Mouse (Mus musculus) heart, postnatal 0 days (tissue): ENCODE data around the gene Rabgap1l. TPM values are rescaled to one million over a fixed set of nuclear protein-coding genes. Genes with fewer than 3 reads are reported as not detected.

Experiments used
- ATAC-seq: fragments of 200-750 bp; cut with Nextera tagmentation; 2 replicates; pipeline ENCODE4 v1.8.0; 2017; ENCODE audit warnings: low read depth, moderate number of reproducible peaks, moderate library complexity; ENCODE audit not compliant: insufficient read depth
- DNase-seq: peaks from one replicate; pipeline ENCODE4 v3.0.0-alpha.2; 2016; ENCODE audit warnings: low spot score
- H3K27ac ChIP-seq: fragments of 300-500 bp; sonication (generic); 2 replicates; pipeline ENCODE4 v1.5.1; 2014; ENCODE audit warnings: low read depth, mild to moderate bottlenecking
- H3K27me3 ChIP-seq: fragments of 300-500 bp; sonication (generic); 2 replicates; pipeline ENCODE4 v1.6.1; 2014; ENCODE audit warnings: low read length, mixed read lengths; ENCODE audit not compliant: control insufficient read depth, insufficient read depth
- H3K36me3 ChIP-seq: fragments of 300-500 bp; sonication (generic); replicated peaks from 2 replicates; pipeline ENCODE4 v1.6.1; 2014; ENCODE audit warnings: low read length, mixed read lengths; ENCODE audit not compliant: control insufficient read depth, insufficient read depth
- H3K4me1 ChIP-seq: fragments of 300-500 bp; sonication (generic); 2 replicates; pipeline ENCODE4 v1.6.1; 2014; ENCODE audit warnings: antibody characterized with exemption; ENCODE audit not compliant: control insufficient read depth, insufficient read depth
- H3K4me2 ChIP-seq: fragments of 300-500 bp; sonication (generic); 2 replicates; pipeline ENCODE4 v1.6.1; 2014; ENCODE audit warnings: low read depth, mild to moderate bottlenecking, low read length, moderate library complexity
- H3K4me3 ChIP-seq: fragments of 300-500 bp; sonication (generic); 2 replicates; pipeline ENCODE4 v1.5.1; 2014; ENCODE audit warnings: low read depth, low read length
- H3K9ac ChIP-seq: fragments of 300-500 bp; sonication (generic); replicated peaks from 2 replicates; pipeline ENCODE4 v1.6.1; 2014; ENCODE audit warnings: low read depth, low read length, mixed read lengths
- H3K9me3 ChIP-seq: fragments of 300-500 bp; sonication (generic); replicated peaks from 2 replicates; pipeline ENCODE4 v1.6.1; 2016; ENCODE audit warnings: low read length; ENCODE audit not compliant: control insufficient read depth
- CTCF ChIP-seq: IDR thresholded peaks from 2 replicates; pipeline ENCODE4 v1.5.1; 2016; ENCODE audit warnings: antibody characterized with exemption, control low read depth, low read depth
- EP300 ChIP-seq: IDR thresholded peaks from 2 replicates; pipeline ENCODE4 v1.6.1; 2016; ENCODE audit warnings: antibody characterized with exemption, low read depth
- WGBS: fragments of 180-500 bp; shearing (Covaris S2); extraction: QIAGEN DNeasy Blood & Tissue Kit; methylation state at CpG from one replicate; pipeline ENCODE4 v1.1.7; 2014; 5-methylcytosine and 5-hydroxymethylcytosine counted together
- polyA plus RNA-seq: library from polyadenylated mRNA; unstranded; fragments of >200 nt; fragmentation: Nextera tagmentation; extraction: Ambion mirVana; gene quantifications from 2 replicates; pipeline ENCODE4 v1.2.1, GENCODE M21; 2015
- total RNA-seq: library from RNA; depleted of rRNA; stranded (reverse); fragments of >200 nt; gene quantifications from 2 replicates; pipeline ENCODE4 v1.2.3, GENCODE M21; 2014; ENCODE audit warnings: low replicate concordance

Rabgap1l gene
- total and polyA plus RNA-seq, 2 experiments from 2014 or later, result 71.4 to 123 TPM

DNA sequence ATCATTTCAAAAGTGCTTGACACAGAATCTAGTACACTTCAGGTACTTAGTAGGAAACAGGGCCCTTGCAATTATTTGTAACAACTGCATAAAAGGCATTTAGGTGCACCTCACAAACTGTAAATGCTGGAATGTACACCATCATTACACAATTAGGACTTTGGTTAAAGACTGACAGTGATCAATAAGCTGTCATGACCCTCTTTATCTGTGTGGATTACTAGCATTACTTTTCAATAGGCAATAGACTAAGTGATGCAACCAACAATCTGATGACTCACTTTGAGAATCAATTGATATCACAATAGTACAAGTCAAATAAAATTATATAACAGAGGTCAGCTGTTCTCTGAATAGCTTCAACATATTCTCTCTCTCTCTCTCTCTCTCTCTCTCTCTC lies 418.5 kb downstream of the Rabgap1l start:
- Histone ChIP-seq H3K9ac (no peak overlapping the region), H3K27me3 (no peaks in the 10 kb centered on the region), H3K27ac (no peak overlapping the region), H3K4me2 (no peak overlapping the region), H3K4me1 (0 out of 2 replicates have a peak, but pooled peaks cover 10% of the 10 kb centered on the region), H3K4me3 (no peak overlapping the region), H3K9me3 (no peaks in the 10 kb centered on the region), H3K36me3 (no peaks in the 10 kb centered on the region)
- ATAC-seq, result no peak
- DNase-seq, result no peak
- TF ChIP-seq EP300, result no peak
- no peak for TF ChIP-seq CTCF

DNA sequence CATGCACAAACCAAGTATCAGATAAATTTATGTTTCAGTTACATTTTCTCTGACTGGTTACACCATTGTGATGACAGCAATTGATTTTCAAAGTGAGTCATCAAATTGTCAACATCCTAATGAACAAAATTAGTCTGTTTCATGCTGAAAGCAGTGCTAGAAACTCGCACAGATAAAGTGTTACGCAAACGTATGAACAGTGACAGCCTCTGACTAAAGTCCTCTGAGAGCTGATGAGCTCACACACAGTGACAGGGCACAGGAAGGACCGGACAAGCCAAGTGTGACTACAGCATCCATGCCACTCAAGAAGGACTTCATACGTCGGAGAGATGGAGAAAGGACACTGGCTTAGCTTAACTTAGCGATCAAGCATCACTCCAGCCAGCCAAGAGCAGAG lies 419.7 kb downstream of the Rabgap1l start:
- no peak for TF ChIP-seq CTCF
- TF ChIP-seq EP300, result no peak
- no peak overlapping the region for H3K4me2 ChIP-seq
- 0 out of 2 replicates have a peak, but pooled peaks cover 10% of the 10 kb centered on the region for H3K4me1 ChIP-seq
- H3K27ac ChIP-seq, result no peak overlapping the region
- DNase-seq, result no peak
- 75% methylated on average over 7 of the region's 7 CpGs for WGBS
- H3K36me3 ChIP-seq, result no peaks in the 10 kb centered on the region
- H3K9ac ChIP-seq, result no peak overlapping the region
- ATAC-seq, result no peak
- no peak overlapping the region for H3K4me3 ChIP-seq
- no peaks in the 10 kb centered on the region for H3K27me3 ChIP-seq
- no peaks in the 10 kb centered on the region for H3K9me3 ChIP-seq

DNA sequence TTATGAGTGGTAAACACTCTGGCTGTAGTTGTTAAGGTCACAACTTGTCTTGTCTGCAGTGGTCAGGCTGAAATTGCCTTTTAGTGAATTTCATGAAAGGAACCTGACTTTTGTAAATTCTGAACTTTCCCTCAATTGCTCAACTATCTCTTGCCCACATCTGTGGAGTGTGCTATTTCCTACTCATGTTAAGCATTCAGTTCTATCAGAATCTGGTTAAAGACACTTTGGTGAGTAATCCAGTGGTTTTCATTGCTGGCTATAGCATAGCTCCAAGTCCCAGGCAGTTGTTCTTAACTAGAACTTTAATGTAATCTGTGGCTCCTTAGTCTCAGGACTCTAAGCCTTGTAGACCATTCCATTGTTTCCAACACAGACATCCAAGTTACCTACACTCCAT lies 421.3 kb downstream of the Rabgap1l start:
- Histone ChIP-seq H3K9me3 (no peaks in the 10 kb centered on the region), H3K4me2 (no peak overlapping the region), H3K9ac (no peak overlapping the region), H3K4me1 (peaks cover 12% of the 10 kb centered on the region; the same call in 1 of the 2 replicates), H3K4me3 (no peak overlapping the region), H3K27me3 (no peaks in the 10 kb centered on the region), H3K27ac (no peak overlapping the region), H3K36me3 (no peaks in the 10 kb centered on the region)
- DNase-seq, result no peak
- no peak for TF ChIP-seq CTCF
- no peak for TF ChIP-seq EP300
- ATAC-seq, result no peak

DNA sequence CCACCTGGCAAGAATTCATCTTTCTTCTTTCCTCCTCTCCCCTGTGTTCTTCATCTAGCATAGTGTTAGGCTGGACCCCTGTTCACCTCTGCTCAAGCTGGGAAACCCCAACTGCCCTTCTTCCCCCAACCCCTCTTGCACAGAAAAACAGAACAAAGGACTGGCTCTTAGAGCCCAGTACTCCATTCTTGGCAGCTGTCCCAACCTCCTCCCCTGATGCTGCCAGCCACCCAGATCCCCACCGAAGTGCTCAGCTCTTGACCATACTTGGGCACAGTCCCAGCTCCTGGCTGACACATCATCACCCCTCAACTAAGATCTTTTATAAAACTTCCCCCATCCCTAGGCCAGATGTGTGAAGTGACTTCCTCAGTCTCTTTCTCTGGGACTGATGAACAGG lies 422.5 kb downstream of the Rabgap1l start:
- WGBS, result 7% methylated on average over 1 of the region's 1 CpGs
- Histone ChIP-seq H3K36me3 (no peaks in the 10 kb centered on the region), H3K4me1 (peaks cover 16% of the 10 kb centered on the region), H3K4me2 (no peak overlapping the region), H3K4me3 (no peak overlapping the region), H3K27ac (peak overlapping the region; percentile 71), H3K27me3 (no peaks in the 10 kb centered on the region), H3K9ac (no peak overlapping the region), H3K9me3 (no peaks in the 10 kb centered on the region)
- peak; percentile 88 for ATAC-seq
- TF ChIP-seq EP300 (no peak), CTCF (no peak)
- DNase-seq, result peak; percentile 30

DNA sequence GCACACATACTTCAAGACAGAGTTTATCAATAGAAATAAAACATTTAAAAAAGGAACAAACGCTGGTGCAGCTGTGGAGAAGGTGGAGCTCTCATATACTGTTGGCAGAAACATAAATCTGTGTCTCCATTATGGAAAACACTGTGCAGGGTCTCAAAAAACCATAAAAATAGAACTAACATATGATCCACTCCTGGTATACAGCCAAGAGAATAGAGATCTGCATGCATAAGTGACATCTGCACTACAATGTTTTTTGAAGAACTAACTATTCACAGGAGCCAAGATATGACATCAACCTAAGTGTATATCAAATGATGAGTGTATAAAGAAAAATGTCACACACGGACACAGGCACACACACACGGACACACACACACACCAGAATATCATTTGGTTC lies 426.4 kb downstream of the Rabgap1l start:
- H3K4me2 ChIP-seq, result no peak overlapping the region
- DNase-seq (no peak), ATAC-seq (peak; percentile 6; the same call in 1 of the 2 replicates)
- H3K9ac ChIP-seq, result no peak overlapping the region
- TF ChIP-seq EP300 (no peak), CTCF (no peak)
- no peaks in the 10 kb centered on the region for H3K36me3 ChIP-seq
- H3K4me3 ChIP-seq, result no peak overlapping the region
- WGBS, result 25% methylated on average over 3 of the region's 3 CpGs
- peak overlapping the region; percentile 55 for H3K27ac ChIP-seq
- no peaks in the 10 kb centered on the region for H3K9me3 ChIP-seq
- H3K4me1 ChIP-seq, result peaks cover 16% of the 10 kb centered on the region
- H3K27me3 ChIP-seq, result no peaks in the 10 kb centered on the region

DNA sequence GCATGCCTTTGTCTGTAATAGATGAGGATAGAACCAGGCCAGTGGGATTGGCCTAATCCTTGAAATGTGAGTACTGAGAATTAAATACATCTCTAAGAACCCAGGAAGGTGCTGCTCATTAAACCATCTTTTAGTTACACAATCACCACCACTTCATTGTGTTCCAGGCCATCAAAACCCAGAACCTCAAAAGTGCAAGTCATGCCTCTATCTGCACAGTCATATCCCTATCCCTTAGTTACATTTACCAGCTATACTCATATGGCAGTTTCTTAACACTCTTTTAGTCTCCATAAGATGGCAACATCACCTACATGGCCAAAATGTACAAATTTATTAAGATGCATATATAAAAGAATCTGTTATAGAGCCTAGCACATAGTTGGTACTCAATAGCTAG lies 435.7 kb downstream of the Rabgap1l start:
- no peaks in the 10 kb centered on the region for H3K4me1 ChIP-seq
- H3K27me3 ChIP-seq, result no peaks in the 10 kb centered on the region
- DNase-seq (no peak), ATAC-seq (no peak)
- no peaks in the 10 kb centered on the region for H3K36me3 ChIP-seq
- no peak overlapping the region for H3K4me3 ChIP-seq
- H3K9me3 ChIP-seq, result no peaks in the 10 kb centered on the region
- no peak overlapping the region for H3K27ac ChIP-seq
- TF ChIP-seq CTCF, result no peak
- H3K4me2 ChIP-seq, result no peak overlapping the region
- H3K9ac ChIP-seq, result no peak overlapping the region
